Mouse (Mus musculus) midbrain, embryonic 14.5 days (tissue): ENCODE data around the gene Wdr5. TPM values are rescaled to one million over a fixed set of nuclear protein-coding genes. Genes with fewer than 3 reads are reported as not detected.

Source experiments
- ATAC-seq: fragments of 200-750 bp; cut with Nextera tagmentation; 2 replicates; pipeline ENCODE4 v1.8.0; 2017; ENCODE audit warnings: moderate number of reproducible peaks, moderate library complexity; ENCODE audit not compliant: low FRiP score, low TSS enrichment
- DNase-seq: peaks from one replicate; pipeline ENCODE4 v3.0.0-alpha.2; 2015
- H3K27ac ChIP-seq: fragments of 300-500 bp; sonication (generic); replicated peaks from 2 replicates; pipeline ENCODE4 v1.5.1; 2014; ENCODE audit warnings: mild to moderate bottlenecking, low read depth, low read length, moderate library complexity
- H3K27me3 ChIP-seq: fragments of 300-500 bp; sonication (generic); 2 replicates; pipeline ENCODE4 v1.6.1; 2014; ENCODE audit warnings: low read length, control low read depth, mixed read lengths; ENCODE audit not compliant: control insufficient read depth, insufficient read depth
- H3K36me3 ChIP-seq: fragments of 300-500 bp; sonication (generic); 2 replicates; pipeline ENCODE4 v1.6.1; 2014; ENCODE audit warnings: low read length, control low read depth; ENCODE audit not compliant: control insufficient read depth, insufficient read depth
- H3K4me1 ChIP-seq: fragments of 300-500 bp; sonication (generic); 2 replicates; pipeline ENCODE4 v1.6.1; 2014; ENCODE audit warnings: mild to moderate bottlenecking, antibody characterized with exemption, low read length, control low read depth; ENCODE audit not compliant: control insufficient read depth, insufficient read depth
- H3K4me2 ChIP-seq: fragments of 300-500 bp; sonication (generic); 2 replicates; pipeline ENCODE4 v1.6.1; 2014; ENCODE audit warnings: mild to moderate bottlenecking, low read length, moderate library complexity
- H3K4me3 ChIP-seq: fragments of 300-500 bp; sonication (generic); replicated peaks from 2 replicates; pipeline ENCODE4 v1.5.1; 2014; ENCODE audit warnings: low read depth, low read length
- H3K9ac ChIP-seq: fragments of 300-500 bp; sonication (generic); replicated peaks from 2 replicates; pipeline ENCODE4 v1.6.1; 2014; ENCODE audit warnings: mild to moderate bottlenecking, low read length, moderate library complexity
- H3K9me3 ChIP-seq: fragments of 300-500 bp; sonication (generic); 2 replicates; pipeline ENCODE4 v1.6.1; 2016; ENCODE audit warnings: low read length, control low read depth, mixed read lengths; ENCODE audit not compliant: control insufficient read depth
- WGBS: fragments of 180-500 bp; shearing (Covaris S2); extraction: QIAGEN DNeasy Blood & Tissue Kit; methylation state at CpG from one replicate; pipeline ENCODE4 v1.1.7; 2014; 5-methylcytosine and 5-hydroxymethylcytosine counted together
- polyA plus RNA-seq: library from polyadenylated mRNA; unstranded; fragments of >200 nt; fragmentation: Nextera tagmentation; extraction: Ambion mirVana; gene quantifications from 2 replicates; pipeline ENCODE4 v1.2.1, GENCODE M21; 2014

Gene Wdr5
- polyA plus RNA-seq, 1 experiment from 2014 or later, result 44.2 TPM

GRCm38 (mm10) chr2:27572928-27573627 lies 58.1 kb downstream of the Wdr5 start:
- DNase-seq, result peak; percentile 91
- peak; percentile 82; the same call in 1 of the 2 replicates for ATAC-seq
- Histone ChIP-seq H3K27ac (peak overlapping the region; percentile 70), H3K4me3 (no peak overlapping the region), H3K27me3 (no peaks in the 10 kb centered on the region), H3K9me3 (no peaks in the 10 kb centered on the region), H3K4me1 (peaks cover 22% of the 10 kb centered on the region), H3K4me2 (peak overlapping the region; percentile 44), H3K36me3 (no peaks in the 10 kb centered on the region), H3K9ac (no peak overlapping the region; the same call in 1 of the 2 replicates)
- 27% methylated on average over 18 of the region's 18 CpGs for WGBS

GRCm38 (mm10) chr2:27573628-27573966 lies 58.6 kb downstream of the Wdr5 start:
- WGBS, result 83% methylated on average over 8 of the region's 8 CpGs
- Histone ChIP-seq H3K4me1 (peaks cover 22% of the 10 kb centered on the region), H3K27me3 (no peaks in the 10 kb centered on the region), H3K36me3 (no peaks in the 10 kb centered on the region), H3K9me3 (no peaks in the 10 kb centered on the region), H3K27ac (peak overlapping the region; percentile 70), H3K4me2 (peak overlapping the region; percentile 44; the same call in 1 of the 2 replicates), H3K4me3 (no peak overlapping the region), H3K9ac (no peak overlapping the region; the same call in 1 of the 2 replicates)
- ATAC-seq, result no peak
- DNase-seq, result no peak

- no peak overlapping the region for H3K4me2 ChIP-seq
- 88% methylated on average over 4 of the region's 4 CpGs for WGBS
- no peak overlapping the region for H3K27ac ChIP-seq
- no peaks in the 10 kb centered on the region for H3K9me3 ChIP-seq
- H3K9ac ChIP-seq, result no peak overlapping the region
- no peak overlapping the region for H3K4me3 ChIP-seq
- no peaks in the 10 kb centered on the region for H3K36me3 ChIP-seq
- peaks cover 22% of the 10 kb centered on the region for H3K4me1 ChIP-seq
- ATAC-seq (no peak), DNase-seq (no peak)
- H3K27me3 ChIP-seq, result no peaks in the 10 kb centered on the region
Observed at GRCm38 (mm10) chr2:27576416-27576815, 61.5 kb downstream of the Wdr5 start.

GRCm38 (mm10) chr2:27578552-27578951 lies 63.6 kb downstream of the Wdr5 start:
- Histone ChIP-seq H3K4me2 (no peak overlapping the region), H3K4me1 (peaks cover 5% of the 10 kb centered on the region), H3K27me3 (no peaks in the 10 kb centered on the region), H3K9me3 (no peaks in the 10 kb centered on the region), H3K36me3 (no peaks in the 10 kb centered on the region), H3K4me3 (no peak overlapping the region), H3K27ac (no peak overlapping the region), H3K9ac (no peak overlapping the region)
- no peak for ATAC-seq
- WGBS, result 90% methylated on average over 4 of the region's 4 CpGs
- no peak for DNase-seq

- 69% methylated on average over 11 of the region's 11 CpGs for WGBS
- no peak overlapping the region for H3K4me3 ChIP-seq
- no peaks in the 10 kb centered on the region for H3K27me3 ChIP-seq
- ATAC-seq (no peak), DNase-seq (no peak)
- H3K9me3 ChIP-seq, result no peaks in the 10 kb centered on the region
- H3K4me1 ChIP-seq, result no peaks in the 10 kb centered on the region
- H3K36me3 ChIP-seq, result no peaks in the 10 kb centered on the region
- no peak overlapping the region for H3K9ac ChIP-seq
- no peak overlapping the region for H3K27ac ChIP-seq
- H3K4me2 ChIP-seq, result no peak overlapping the region
Observed at GRCm38 (mm10) chr2:27582112-27582511, 67.2 kb downstream of the Wdr5 start.

GRCm38 (mm10) chr2:27583019-27583418 lies 68.1 kb downstream of the Wdr5 start:
- no peak overlapping the region for H3K27ac ChIP-seq
- H3K4me1 ChIP-seq, result no peaks in the 10 kb centered on the region
- no peak overlapping the region for H3K9ac ChIP-seq
- H3K4me2 ChIP-seq, result no peak overlapping the region
- H3K9me3 ChIP-seq, result no peaks in the 10 kb centered on the region
- H3K36me3 ChIP-seq, result no peaks in the 10 kb centered on the region
- H3K4me3 ChIP-seq, result no peak overlapping the region
- no peaks in the 10 kb centered on the region for H3K27me3 ChIP-seq
- DNase-seq (no peak), ATAC-seq (no peak)
- WGBS, result 90% methylated on average over 2 of the region's 2 CpGs

- WGBS, result 92% methylated on average over 13 of the region's 13 CpGs
- Histone ChIP-seq H3K9ac (no peak overlapping the region), H3K4me3 (no peak overlapping the region), H3K27ac (no peak overlapping the region), H3K27me3 (no peaks in the 10 kb centered on the region), H3K9me3 (no peaks in the 10 kb centered on the region), H3K36me3 (no peaks in the 10 kb centered on the region), H3K4me1 (no peaks in the 10 kb centered on the region), H3K4me2 (no peak overlapping the region)
- ATAC-seq (no peak), DNase-seq (no peak)
Observed at GRCm38 (mm10) chr2:27584546-27584945, 69.6 kb downstream of the Wdr5 start.

Other genes starting within 250 kb of the Wdr5 start
- 14.1 and 16.4 TPM in 2 replicates for gene Vav2, start 88.1 kb upstream of the Wdr5 start, polyA plus RNA-seq
- 37.8 and 45.1 TPM in 2 replicates for gene Brd3os, start 72.8 kb upstream of the Wdr5 start, polyA plus RNA-seq
- gene Brd3, start 7.5 kb upstream of the Wdr5 start, polyA plus RNA-seq, result 165 and 174 TPM in 2 replicates
- gene Rxra, start 161.3 kb downstream of the Wdr5 start, polyA plus RNA-seq, result 1.9 and 2.5 TPM in 2 replicates